Comparison of ENCODE assay signal across 8 mouse cellular contexts in genomic region chr11:121434156-121435155, GRCm38 (mm10). TPM values are rescaled to one million over a fixed set of nuclear protein-coding genes. Genes with fewer than 3 reads are reported as not detected.
DNase-seq lines count a peak whose midpoint lies in the region; ATAC-seq lines count a peak whose summit lies in the region.

Gene Fn3k, plus strand, starts transcription at chr11:121434913.

- peak within 1 kb of the TSS; percentile 49 for H3K4me3 ChIP-seq in hindbrain, embryonic 13.5 days

- DNase-seq in Muller cell, postnatal 12 days (ENCODE audit: inconsistent ontology term): peak; percentile 89
- peak; percentile 96 to 97 for DNase-seq in cerebellum, postnatal 10 days
- DNase-seq in frontal cortex, postnatal 14 days (ENCODE audit: low spot score in 2 of 2): peak; percentile 90 to 93
- peak; percentile 83 to 89 for DNase-seq in layer of hippocampus, postnatal 25 days (ENCODE audit: extremely low spot score in 1 of 2, low spot score in 1 of 2)
- peak; percentile 87 for DNase-seq in lung, postnatal 14 days
- peak; percentile 80 for DNase-seq in ovary, postnatal 36 days (ENCODE audit: low spot score)
- DNase-seq in thymus, postnatal 14 days: peak; percentile 99

- WGBS in hindbrain, embryonic 13.5 days: 6% methylated on average over 29 of the region's 30 CpGs

- peak within 1 kb of the TSS; percentile 72 for H3K4me2 ChIP-seq in hindbrain, embryonic 13.5 days

- peak; percentile 97 for ATAC-seq in hindbrain, embryonic 13.5 days (ENCODE audit: low FRiP score)

- H3K4me1 ChIP-seq in hindbrain, embryonic 13.5 days (replicated peaks): peaks cover 22% of the 10 kb centered on the region

- H3K9me3 ChIP-seq in hindbrain, embryonic 13.5 days: no peaks in the 10 kb centered on the region

- no peaks in the 10 kb centered on the region for H3K27me3 ChIP-seq in hindbrain, embryonic 13.5 days

- H3K27ac ChIP-seq in hindbrain, embryonic 13.5 days: peak within 1 kb of the TSS; percentile 75

- peaks cover 9% of the 10 kb centered on the region for H3K36me3 ChIP-seq in hindbrain, embryonic 13.5 days

- peak within 1 kb of the TSS; percentile 73 for H3K9ac ChIP-seq in hindbrain, embryonic 13.5 days

RNA-seq across cellular contexts. Expression of gene Fn3k, which starts in this region (rescaled TPM):
- polyA plus RNA-seq in hindbrain, embryonic 13.5 days (2015; fragmentation: Nextera tagmentation; extraction: Ambion mirVana): 3.6 and 5.2 TPM in 2 replicates
- 10 to 100 TPM; 40.2 to 41.3 TPM for total RNA-seq in layer of hippocampus, postnatal 25 days (2021)

Comparison
In these comparisons a context has a peak if more than half of its experiments do, and no peak if none do; other contexts are left out.
1. Peak in every context shown above with its lines: DNase-seq, ATAC-seq, H3K4me3 ChIP-seq and H3K27ac ChIP-seq.